Mouse (Mus musculus): ENCODE measurements around the gene Olfr788. TPM values are rescaled to one million over a fixed set of nuclear protein-coding genes. Genes with fewer than 3 reads are reported as not detected.

Olfr788 gene
- not detected in 2 replicates for total RNA-seq (2014; rRNA removed; ENCODE audit: low replicate concordance)
- polyA plus RNA-seq (2015; fragmentation: Nextera tagmentation; extraction: Ambion mirVana) = not detected in 2 replicates

GRCm38 (mm10) chr10:129470698-129471097 lies at the start of gene Olfr788:
TSS of gene Olfr788 (plus strand) at chr10:129470998.
- no peaks in the 10 kb centered on the region for H3K9me3 ChIP-seq (replicated peaks; ENCODE audit: control insufficient read depth, low read length)
- no peak for TF ChIP-seq EP300 (IDR thresholded peaks at IDR 0.05; ENCODE audit: low read depth)
- no peak for TF ChIP-seq CTCF (IDR thresholded peaks at IDR 0.05; ENCODE audit: low read depth)
- no peak within 1 kb of the TSS for H3K4me2 ChIP-seq (ENCODE audit: low read depth, low read length)
- no peak for ATAC-seq (ENCODE audit: insufficient read depth, low read depth)
- no peak for DNase-seq (ENCODE audit: low spot score)
- no peak within 1 kb of the TSS for H3K27ac ChIP-seq (ENCODE audit: low read depth)
- H3K4me1 ChIP-seq (ENCODE audit: control insufficient read depth, insufficient read depth) = no peaks in the 10 kb centered on the region
- H3K36me3 ChIP-seq (replicated peaks; ENCODE audit: control insufficient read depth, insufficient read depth, low read length) = no peaks in the 10 kb centered on the region
- no peak within 1 kb of the TSS for H3K4me3 ChIP-seq (ENCODE audit: low read depth, low read length)
- H3K27me3 ChIP-seq (ENCODE audit: control insufficient read depth, insufficient read depth, low read length) = no peaks in the 10 kb centered on the region
- no peak within 1 kb of the TSS for H3K9ac ChIP-seq (replicated peaks; ENCODE audit: low read depth, low read length)

GRCm38 (mm10) chr10:129427006-129427405 lies 43.8 kb upstream of the Olfr788 start, which contains the start of gene Olfr786:
TSS of gene Olfr786 (plus strand) at chr10:129427306.
- H3K27ac ChIP-seq (ENCODE audit: low read depth) = no peak within 1 kb of the TSS
- H3K4me2 ChIP-seq (ENCODE audit: low read depth, low read length) = no peak within 1 kb of the TSS
- TF ChIP-seq CTCF (IDR thresholded peaks at IDR 0.05; ENCODE audit: low read depth) (no peak), EP300 (IDR thresholded peaks at IDR 0.05; ENCODE audit: low read depth) (no peak)
- no peaks in the 10 kb centered on the region for H3K27me3 ChIP-seq (ENCODE audit: control insufficient read depth, insufficient read depth, low read length)
- no peak for DNase-seq (ENCODE audit: low spot score)
- no peaks in the 10 kb centered on the region for H3K36me3 ChIP-seq (replicated peaks; ENCODE audit: control insufficient read depth, insufficient read depth, low read length)
- no peak for ATAC-seq (ENCODE audit: insufficient read depth, low read depth)
- H3K4me3 ChIP-seq (ENCODE audit: low read depth, low read length) = no peak within 1 kb of the TSS
- no peaks in the 10 kb centered on the region for H3K4me1 ChIP-seq (ENCODE audit: control insufficient read depth, insufficient read depth)
- no peak within 1 kb of the TSS for H3K9ac ChIP-seq (replicated peaks; ENCODE audit: low read depth, low read length)
- no peaks in the 10 kb centered on the region; the same call in 1 of the 2 replicates for H3K9me3 ChIP-seq (replicated peaks; ENCODE audit: control insufficient read depth, low read length)

GRCm38 (mm10) chr10:129461562-129461961 lies 9.2 kb upstream of the Olfr788 start, which contains the start of gene Olfr787:
TSS of gene Olfr787 (plus strand) at chr10:129461862.
- H3K36me3 ChIP-seq (replicated peaks; ENCODE audit: control insufficient read depth, insufficient read depth, low read length) = no peaks in the 10 kb centered on the region
- TF ChIP-seq EP300 (IDR thresholded peaks at IDR 0.05; ENCODE audit: low read depth) (no peak), CTCF (IDR thresholded peaks at IDR 0.05; ENCODE audit: low read depth) (no peak)
- ATAC-seq (ENCODE audit: insufficient read depth, low read depth) = no peak
- no peaks in the 10 kb centered on the region for H3K4me1 ChIP-seq (ENCODE audit: control insufficient read depth, insufficient read depth)
- 65% methylated on average over 3 of the region's 3 CpGs for WGBS
- H3K9me3 ChIP-seq (replicated peaks; ENCODE audit: control insufficient read depth, low read length) = no peaks in the 10 kb centered on the region
- no peak within 1 kb of the TSS for H3K9ac ChIP-seq (replicated peaks; ENCODE audit: low read depth, low read length)
- no peak for DNase-seq (ENCODE audit: low spot score)
- no peak within 1 kb of the TSS for H3K4me3 ChIP-seq (ENCODE audit: low read depth, low read length)
- H3K27me3 ChIP-seq (ENCODE audit: control insufficient read depth, insufficient read depth, low read length) = no peaks in the 10 kb centered on the region
- no peak within 1 kb of the TSS for H3K27ac ChIP-seq (ENCODE audit: low read depth)
- no peak within 1 kb of the TSS for H3K4me2 ChIP-seq (ENCODE audit: low read depth, low read length)

- Histone ChIP-seq H3K4me3 (ENCODE audit: low read depth, low read length) (no peak overlapping the region), H3K36me3 (replicated peaks; ENCODE audit: control insufficient read depth, insufficient read depth, low read length) (no peaks in the 10 kb centered on the region), H3K4me1 (ENCODE audit: control insufficient read depth, insufficient read depth) (no peaks in the 10 kb centered on the region), H3K9me3 (replicated peaks; ENCODE audit: control insufficient read depth, low read length) (no peaks in the 10 kb centered on the region), H3K9ac (replicated peaks; ENCODE audit: low read depth, low read length) (no peak overlapping the region), H3K27me3 (ENCODE audit: control insufficient read depth, insufficient read depth, low read length) (no peaks in the 10 kb centered on the region), H3K27ac (ENCODE audit: low read depth) (no peak overlapping the region), H3K4me2 (ENCODE audit: low read depth, low read length) (no peak overlapping the region)
- ATAC-seq (ENCODE audit: insufficient read depth, low read depth) (no peak), DNase-seq (ENCODE audit: low spot score) (no peak)
- no peak for TF ChIP-seq CTCF (IDR thresholded peaks at IDR 0.05; ENCODE audit: low read depth)
- TF ChIP-seq EP300 (IDR thresholded peaks at IDR 0.05; ENCODE audit: low read depth) = no peak
- WGBS = 52% methylated on average over 2 of the region's 2 CpGs
Observed at GRCm38 (mm10) chr10:129473256-129473655, 2.5 kb downstream of the Olfr788 start.

- no peak for TF ChIP-seq CTCF (IDR thresholded peaks at IDR 0.05; ENCODE audit: low read depth)
- TF ChIP-seq EP300 (IDR thresholded peaks at IDR 0.05; ENCODE audit: low read depth) = no peak
- no peak overlapping the region for H3K4me3 ChIP-seq (ENCODE audit: low read depth, low read length)
- ATAC-seq (ENCODE audit: insufficient read depth, low read depth) (no peak), DNase-seq (ENCODE audit: low spot score) (no peak)
- no peaks in the 10 kb centered on the region for H3K4me1 ChIP-seq (ENCODE audit: control insufficient read depth, insufficient read depth)
- no peaks in the 10 kb centered on the region for H3K27me3 ChIP-seq (ENCODE audit: control insufficient read depth, insufficient read depth, low read length)
- H3K36me3 ChIP-seq (replicated peaks; ENCODE audit: control insufficient read depth, insufficient read depth, low read length) = no peaks in the 10 kb centered on the region
- H3K4me2 ChIP-seq (ENCODE audit: low read depth, low read length) = no peak overlapping the region
- no peaks in the 10 kb centered on the region for H3K9me3 ChIP-seq (replicated peaks; ENCODE audit: control insufficient read depth, low read length)
- no peak overlapping the region for H3K27ac ChIP-seq (ENCODE audit: low read depth)
- no peak overlapping the region for H3K9ac ChIP-seq (replicated peaks; ENCODE audit: low read depth, low read length)
Observed at GRCm38 (mm10) chr10:129473723-129474122, 2.9 kb downstream of the Olfr788 start.

GRCm38 (mm10) chr10:129484452-129484851 lies 13.7 kb downstream of the Olfr788 start, which contains the start of gene Olfr789:
TSS of gene Olfr789 (plus strand) at chr10:129484752.
- Histone ChIP-seq H3K4me3 (ENCODE audit: low read depth, low read length) (no peak within 1 kb of the TSS), H3K4me2 (ENCODE audit: low read depth, low read length) (no peak within 1 kb of the TSS), H3K27ac (ENCODE audit: low read depth) (no peak within 1 kb of the TSS), H3K36me3 (replicated peaks; ENCODE audit: control insufficient read depth, insufficient read depth, low read length) (no peaks in the 10 kb centered on the region), H3K9me3 (replicated peaks; ENCODE audit: control insufficient read depth, low read length) (no peaks in the 10 kb centered on the region), H3K4me1 (ENCODE audit: control insufficient read depth, insufficient read depth) (no peaks in the 10 kb centered on the region), H3K9ac (replicated peaks; ENCODE audit: low read depth, low read length) (no peak within 1 kb of the TSS), H3K27me3 (ENCODE audit: control insufficient read depth, insufficient read depth, low read length) (no peaks in the 10 kb centered on the region)
- DNase-seq (ENCODE audit: low spot score) = no peak
- 38% methylated on average over 2 of the region's 2 CpGs for WGBS
- TF ChIP-seq EP300 (IDR thresholded peaks at IDR 0.05; ENCODE audit: low read depth) (no peak), CTCF (IDR thresholded peaks at IDR 0.05; ENCODE audit: low read depth) (no peak)
- ATAC-seq (ENCODE audit: insufficient read depth, low read depth) = no peak
